Mouse (Mus musculus): ENCODE data around the gene Olfr129. TPM values are rescaled to one million over a fixed set of nuclear protein-coding genes. Genes with fewer than 3 reads are reported as not detected.

Gene Olfr129
- under 1 TPM in 1 of 2 experiments, not detected in 1; 0.45 TPM for polyA plus RNA-seq (2017; shearing (Covaris generic))

GRCm38 (mm10) chr17:38059979-38060378 is at the start of gene Olfr129:
TSS of gene Olfr129 (minus strand) at chr17:38060079.

DNA sequence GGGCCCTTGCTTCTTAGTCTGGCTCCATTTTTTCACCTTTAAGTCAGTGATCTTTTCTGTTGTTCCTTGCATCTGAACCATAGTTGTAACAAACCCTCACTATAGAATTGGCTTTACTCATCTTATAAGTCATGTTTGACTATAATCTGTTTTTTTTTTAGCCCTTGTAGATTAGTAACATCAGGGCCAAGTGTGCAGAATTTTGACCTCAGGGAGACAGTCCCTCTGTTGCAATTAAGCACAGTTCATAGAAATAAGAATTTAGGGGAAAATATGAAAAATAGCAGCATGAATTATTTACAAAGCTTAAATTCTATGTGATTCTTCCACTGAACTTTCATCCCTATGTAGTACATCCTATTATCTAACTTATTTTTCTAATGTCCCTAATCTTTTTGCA is 28.7 kb upstream of the Olfr129 start, which contains the start of gene Olfr131:
Olfr131 (minus strand) TSS at position 101 of the 400 bp plus-strand sequence.

DNA sequence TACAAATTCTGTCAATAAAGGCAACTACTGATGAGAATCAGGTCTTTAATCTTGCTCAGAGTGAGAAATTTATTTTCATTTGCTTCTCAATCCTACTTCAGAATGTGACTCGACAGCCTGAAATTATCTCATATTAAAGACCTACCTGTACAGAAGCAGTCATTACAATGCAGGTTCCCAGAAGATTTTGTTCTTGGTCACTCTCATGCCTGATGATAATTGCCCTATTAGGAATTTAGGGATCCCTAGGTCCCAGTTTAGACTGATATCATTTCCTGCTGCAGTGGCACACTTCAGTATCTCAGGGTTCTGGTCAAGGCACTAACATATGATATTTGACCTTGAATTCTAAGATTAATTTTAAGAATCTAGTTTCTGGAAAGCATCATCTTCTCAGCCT is 3.7 kb upstream of the Olfr129 start, which contains the start of gene Olfr130:
Olfr130 (plus strand) TSS at position 301 of the 400 bp plus-strand sequence.

Other genes with a start within 250 kb of the Olfr129 start
- not detected for gene Olfr125, start 227.1 kb downstream of the Olfr129 start, polyA plus RNA-seq (2017; shearing (Covaris generic))
- gene Olfr126, start 212.6 kb downstream of the Olfr129 start, polyA plus RNA-seq (2017; shearing (Covaris generic)) = under 1 TPM in 1 of 2 experiments, not detected in 1; 0.20 TPM
- under 1 TPM in 1 of 2 experiments, not detected in 1; 0.31 TPM for gene Olfr127, start 159.6 kb downstream of the Olfr129 start, polyA plus RNA-seq (2017; shearing (Covaris generic))
- under 1 TPM in 1 of 2 experiments, not detected in 1; 0.20 TPM for gene Olfr128, start 139.5 kb downstream of the Olfr129 start, polyA plus RNA-seq (2017; shearing (Covaris generic))
- not detected for gene Olfr761, start 107.0 kb downstream of the Olfr129 start, polyA plus RNA-seq (2017; shearing (Covaris generic))
- gene Olfr130, start 3.8 kb upstream of the Olfr129 start, polyA plus RNA-seq (2017; shearing (Covaris generic)) = not detected
- not detected for gene Olfr131, start 28.6 kb upstream of the Olfr129 start, polyA plus RNA-seq (2017; shearing (Covaris generic))
- gene Olfr132, start 74.4 kb upstream of the Olfr129 start, polyA plus RNA-seq (2017; shearing (Covaris generic)) = under 1 TPM in 1 of 2 experiments, not detected in 1; 0.23 TPM
- not detected for gene Olfr133, start 85.2 kb upstream of the Olfr129 start, polyA plus RNA-seq (2017; shearing (Covaris generic))
- gene Olfr134, start 111.3 kb upstream of the Olfr129 start, polyA plus RNA-seq (2017; shearing (Covaris generic)) = not detected
- not detected for gene Olfr135, start 144.3 kb upstream of the Olfr129 start, polyA plus RNA-seq (2017; shearing (Covaris generic))
- under 1 TPM in 1 of 2 experiments, not detected in 1; 0.58 TPM for gene Olfr138, start 201.0 kb upstream of the Olfr129 start, polyA plus RNA-seq (2017; shearing (Covaris generic))
- under 1 TPM in 1 of 2 experiments, not detected in 1; 0.12 TPM for gene Olfr137, start 247.5 kb upstream of the Olfr129 start, polyA plus RNA-seq (2017; shearing (Covaris generic))

Data from activated CD4-positive, CD25-positive, alpha-beta regulatory T cell (primary cell).